Mouse (Mus musculus): ENCODE measurements around the gene Dnah11.

DNA sequence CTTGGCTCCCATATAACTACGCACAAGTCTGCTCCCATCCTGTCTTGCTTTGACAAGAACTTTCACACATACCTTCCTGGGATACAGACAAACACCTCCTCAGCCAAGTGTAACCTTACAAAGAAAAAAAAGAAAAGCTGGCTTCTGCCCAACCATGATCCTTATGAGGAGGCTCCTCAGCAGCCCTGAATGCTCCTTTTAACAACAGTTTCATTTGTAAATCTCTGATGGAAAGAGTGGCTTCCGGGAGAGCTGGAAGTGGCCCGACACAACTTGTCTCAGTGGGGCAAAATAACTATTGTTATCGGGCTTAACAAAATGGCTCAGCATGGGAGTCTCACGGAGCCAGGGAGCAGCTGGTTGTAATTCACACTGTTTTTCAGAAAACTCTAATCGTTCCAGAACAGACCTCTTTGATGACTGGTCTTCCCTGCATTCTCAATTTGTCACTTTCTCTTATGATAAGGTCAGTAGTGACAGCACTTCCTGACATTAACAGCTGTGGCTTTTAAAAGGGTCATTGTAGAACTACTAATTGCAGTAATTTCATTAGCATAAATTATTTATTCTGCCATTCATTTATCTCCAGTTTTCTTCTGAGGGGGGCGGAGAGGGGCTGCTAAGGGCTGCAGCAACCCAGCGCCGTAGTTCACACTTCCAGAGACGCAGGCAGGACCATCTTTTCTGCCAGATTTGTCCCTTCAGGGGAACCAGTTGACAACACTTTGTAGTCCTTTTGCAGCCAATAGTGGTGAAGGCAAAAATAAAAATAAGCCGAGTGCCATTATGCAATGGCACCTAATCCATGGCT, 209.6 kb downstream of the Dnah11 start:
- no peak for TF ChIP-seq CTCF (IDR thresholded peaks at IDR 0.05; ENCODE audit: borderline replicate concordance, control insufficient read depth, extremely low read depth, insufficient read depth, low read length, poor library complexity)
- no peak for TF ChIP-seq POLR2A (IDR thresholded peaks at IDR 0.05; ENCODE audit: control insufficient read depth, extremely low read depth, insufficient read depth, low read length, poor library complexity)
